Mouse (Mus musculus): ENCODE results near the gene Map10.

Map10 gene

DNA sequence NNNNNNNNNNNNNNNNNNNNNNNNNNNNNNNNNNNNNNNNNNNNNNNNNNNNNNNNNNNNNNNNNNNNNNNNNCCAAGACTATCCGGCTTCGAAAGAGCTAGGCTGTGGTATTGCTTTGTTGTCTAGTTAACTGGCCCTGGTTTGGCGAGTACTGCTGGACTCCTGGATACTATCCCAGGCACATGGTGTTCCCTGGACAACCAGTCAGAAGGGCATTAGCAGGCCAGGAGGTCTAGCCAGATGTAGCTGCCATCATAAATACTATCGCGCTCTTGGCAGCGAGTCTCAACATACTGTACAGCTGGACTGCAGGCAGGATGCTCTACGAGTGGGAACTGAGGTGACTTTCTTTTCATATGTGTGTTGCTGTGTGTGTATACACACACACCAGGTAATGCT, 53.1 kb downstream of the Map10 start:
- DNase-seq, result no peak

Data from kidney, postnatal 14 days (tissue).